Mouse (Mus musculus) spleen, embryonic (tissue): Measurements from ENCODE around the gene Usp29.
"Not testable (repeated sequence)": the region's sequence is repeated elsewhere in the genome, so short reads cannot be mapped to it uniquely, and the experiment has no call there.

ENCODE experiments used
- CTCF ChIA-PET: fragments of 350-600 bp; sonication (Branson Sonifier 250); formaldehyde crosslinking; loops from one replicate; lab custom pipeline; 2022; lab: Charles Lee

Gene Usp29

GRCm38 (mm10) chr7:6765240-6765639 is 34.9 kb downstream of the Usp29 start:
- CTCF ChIA-PET, result no interaction called here

- CTCF ChIA-PET, result no interaction called here
Observed at GRCm38 (mm10) chr7:6770286-6770685, 39.9 kb downstream of the Usp29 start.

- CTCF ChIA-PET, result not testable (repeated sequence)
Observed at GRCm38 (mm10) chr7:6773865-6774413, 43.6 kb downstream of the Usp29 start.

DNA sequence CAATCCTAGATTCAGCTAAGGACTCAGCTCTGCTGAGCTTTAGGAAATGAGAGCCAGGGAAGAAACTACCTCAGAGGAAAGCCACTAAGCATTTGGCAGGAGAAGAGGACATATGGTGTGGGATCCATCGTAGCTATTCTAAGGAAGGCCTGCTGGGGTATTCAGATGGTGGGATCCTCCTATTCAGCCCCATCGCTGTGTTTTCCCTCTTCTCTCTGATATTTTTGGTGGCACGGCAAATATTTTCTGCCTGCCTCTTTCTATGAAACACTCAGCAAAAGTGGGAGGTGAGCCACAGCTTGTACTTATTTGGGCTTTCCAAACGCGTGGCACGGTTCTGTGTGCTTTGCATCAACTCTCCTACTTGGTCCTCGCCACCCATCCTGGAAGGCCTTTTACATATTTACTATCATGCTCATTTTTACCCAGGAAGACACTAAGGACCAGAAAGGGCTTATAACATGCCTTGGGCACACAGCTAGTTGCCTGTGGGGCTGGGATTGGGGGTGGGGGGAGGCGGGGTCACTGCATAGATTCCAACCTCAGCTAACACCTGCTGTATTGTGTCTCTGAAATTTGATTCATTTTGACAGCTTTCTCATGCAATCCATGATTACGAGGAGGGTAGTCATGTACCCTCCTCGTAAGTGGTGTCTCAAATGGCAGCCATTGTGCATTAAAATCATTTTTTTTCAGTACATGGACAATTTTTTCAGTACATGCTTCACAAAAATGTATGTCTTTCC is 46.1 kb downstream of the Usp29 start:
- CTCF ChIA-PET, result no interaction called here

- CTCF ChIA-PET, result no interaction called here
Observed at GRCm38 (mm10) chr7:6777107-6777506, 46.7 kb downstream of the Usp29 start.

- CTCF ChIA-PET, result no interaction called here
Observed at GRCm38 (mm10) chr7:6777689-6778088, 47.3 kb downstream of the Usp29 start.

GRCm38 (mm10) chr7:6779172-6779571 is 48.8 kb downstream of the Usp29 start:
- CTCF ChIA-PET, result no interaction called here

- CTCF ChIA-PET, result no interaction called here
Observed at GRCm38 (mm10) chr7:6781541-6781940, 51.2 kb downstream of the Usp29 start.

DNA sequence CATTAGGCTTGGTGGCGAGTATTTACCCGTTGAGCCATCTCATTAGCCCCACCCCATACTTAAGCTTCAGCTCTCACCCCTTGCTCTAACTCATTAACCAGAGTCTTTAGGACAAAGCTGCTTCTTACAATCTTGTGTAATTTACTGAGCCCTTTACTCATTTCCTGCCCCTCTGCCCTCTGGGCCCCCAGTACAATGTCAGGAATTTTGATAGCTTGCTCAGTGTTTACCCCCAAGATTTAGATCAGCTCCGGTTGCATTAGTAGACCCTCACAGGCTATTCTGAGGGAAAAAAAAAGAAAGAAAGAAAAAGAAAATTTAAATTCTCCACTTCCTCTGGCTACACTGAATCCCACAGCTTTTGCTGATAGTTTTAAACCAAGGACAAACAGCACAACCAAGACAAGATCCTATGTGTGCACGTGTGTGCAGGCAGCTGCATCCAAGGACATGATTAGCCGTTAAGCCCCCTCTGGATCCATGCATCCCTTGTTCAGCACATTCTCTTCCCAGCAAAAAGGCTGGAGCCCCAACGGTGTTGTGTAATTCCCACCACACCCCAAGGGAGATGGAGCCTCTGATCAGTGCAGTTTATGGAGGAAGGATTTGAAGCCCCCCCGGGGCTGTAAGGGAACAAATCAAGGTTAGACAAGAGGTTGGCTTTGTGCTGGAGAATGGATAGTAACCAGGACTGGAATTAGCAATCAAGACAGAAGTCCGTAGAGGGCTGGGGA is 54.1 kb downstream of the Usp29 start:
- CTCF ChIA-PET, result no interaction called here

DNA sequence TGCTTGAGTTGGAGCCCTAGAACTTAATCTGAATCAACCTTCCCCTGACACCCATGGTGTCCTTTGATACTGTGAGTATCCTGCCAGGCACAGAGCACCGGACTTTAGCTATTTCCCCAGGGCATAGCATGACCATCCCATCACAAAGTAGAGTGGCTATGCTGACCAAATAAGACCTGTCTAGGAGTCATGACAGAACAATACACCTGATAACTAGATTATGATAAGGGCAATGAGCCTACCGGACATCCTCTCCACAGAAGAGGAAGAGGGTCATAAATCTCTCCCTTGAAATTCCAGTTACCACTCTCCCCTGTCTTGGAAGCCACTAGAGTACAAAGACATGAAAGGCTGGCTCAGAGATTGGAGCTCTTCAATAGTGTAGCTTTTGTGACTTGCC is 56.6 kb downstream of the Usp29 start:
- CTCF ChIA-PET, result interaction anchor here (0.6 kb wide), 1 partner anchor 31 kb away, joined by 3 read pairs; no protein-coding TSS in a partner anchor

DNA sequence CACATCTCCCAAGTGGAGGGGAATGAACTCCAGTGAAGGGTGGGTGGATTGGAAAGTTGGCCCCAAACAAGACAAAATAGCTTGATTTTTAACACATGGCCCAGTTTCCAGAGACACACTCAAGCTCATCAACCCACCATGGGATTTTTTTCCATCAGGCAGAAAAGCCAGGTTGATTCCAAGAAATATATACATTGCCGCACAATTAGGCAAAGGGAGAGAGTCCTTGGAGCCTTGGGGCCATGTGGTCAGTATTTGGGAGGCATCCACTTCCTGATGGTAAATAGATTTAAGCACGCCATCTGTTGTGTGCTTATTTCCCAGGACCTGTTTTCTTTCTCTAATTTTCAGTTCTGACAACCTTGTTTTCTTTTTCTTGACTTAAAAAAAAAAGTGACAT is 57.7 kb downstream of the Usp29 start:
- CTCF ChIA-PET, result no interaction called here

GRCm38 (mm10) chr7:6791286-6792065 is 61.1 kb downstream of the Usp29 start:
- CTCF ChIA-PET, result no interaction called here

- CTCF ChIA-PET, result no interaction called here
Observed at GRCm38 (mm10) chr7:6793240-6793639, 62.9 kb downstream of the Usp29 start.

DNA sequence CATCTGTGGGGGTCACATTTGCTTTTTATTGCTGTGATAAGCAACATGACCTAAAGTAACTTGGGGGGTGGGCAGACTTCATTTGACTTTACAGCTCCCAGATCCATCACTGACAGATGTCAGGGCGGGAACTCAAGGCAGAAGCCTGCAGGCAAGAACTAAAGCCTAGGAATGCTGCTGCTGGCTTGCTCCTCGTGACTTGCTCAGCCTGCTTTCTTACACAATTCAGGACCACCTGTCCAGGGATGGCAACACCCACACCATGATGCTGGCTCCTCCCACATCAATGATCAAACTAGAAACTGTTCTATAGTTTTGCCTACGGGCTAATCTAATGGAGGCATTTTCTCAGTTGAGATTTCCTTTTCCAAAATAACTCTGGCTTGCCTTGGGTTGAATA is 63.4 kb downstream of the Usp29 start:
- CTCF ChIA-PET, result no interaction called here

DNA sequence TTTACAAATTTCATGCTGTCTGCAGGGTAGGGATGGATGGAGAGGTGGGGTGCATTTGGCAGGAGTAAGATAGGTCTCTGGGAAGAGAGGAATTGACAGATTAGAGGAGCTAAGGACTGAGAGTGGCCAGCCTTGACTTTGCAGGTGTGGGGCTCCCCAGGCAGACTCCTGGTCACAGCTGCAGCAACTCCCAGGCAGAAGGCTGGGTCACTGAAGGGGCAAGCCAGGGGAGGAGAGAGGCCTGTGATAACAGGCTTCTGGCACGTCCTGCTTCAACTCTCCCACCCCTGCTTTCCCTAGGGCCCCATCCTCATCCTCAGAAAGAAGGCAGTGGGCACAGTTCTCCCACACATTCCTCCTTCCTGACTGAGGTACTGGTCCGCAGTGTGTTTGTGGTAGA is 67.0 kb downstream of the Usp29 start:
- CTCF ChIA-PET, result no interaction called here

DNA sequence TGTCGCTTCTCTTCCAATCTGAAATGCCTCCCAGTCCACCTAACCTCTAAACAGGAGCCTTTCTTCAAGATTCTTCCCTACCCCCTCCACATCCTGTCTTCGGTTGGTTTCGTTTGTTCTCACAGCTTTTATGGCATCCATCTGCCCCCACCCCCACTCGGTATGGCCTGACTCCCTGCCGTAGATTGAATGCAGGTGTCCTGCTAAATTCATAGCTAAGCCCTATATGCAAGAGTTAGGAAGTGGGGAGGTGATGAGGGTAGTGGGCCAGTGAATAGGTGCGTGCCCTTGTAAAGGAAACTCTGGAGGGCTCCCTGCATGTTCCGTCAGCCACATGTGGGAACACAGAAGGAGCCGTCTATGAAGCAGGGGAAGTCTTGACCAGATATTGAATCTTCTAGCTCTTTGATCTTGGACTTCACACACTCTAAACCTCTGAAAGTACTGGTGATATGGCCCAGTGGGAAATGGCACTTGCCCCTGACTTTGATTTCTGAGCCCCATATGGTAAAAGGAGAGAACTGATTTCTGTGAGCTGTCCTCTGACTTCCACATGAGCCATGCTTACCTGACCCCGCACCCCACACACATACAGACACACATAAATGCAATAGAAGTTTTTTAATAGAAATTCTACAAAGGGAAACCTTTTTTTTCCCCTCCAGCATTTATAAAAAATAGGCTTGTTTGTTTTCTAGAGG is 68.9 kb downstream of the Usp29 start:
- CTCF ChIA-PET, result no interaction called here

GRCm38 (mm10) chr7:6800586-6801441 is 70.4 kb downstream of the Usp29 start:
- CTCF ChIA-PET, result no interaction called here

- CTCF ChIA-PET, result no interaction called here
Observed at GRCm38 (mm10) chr7:6801642-6802041, 71.3 kb downstream of the Usp29 start.

DNA sequence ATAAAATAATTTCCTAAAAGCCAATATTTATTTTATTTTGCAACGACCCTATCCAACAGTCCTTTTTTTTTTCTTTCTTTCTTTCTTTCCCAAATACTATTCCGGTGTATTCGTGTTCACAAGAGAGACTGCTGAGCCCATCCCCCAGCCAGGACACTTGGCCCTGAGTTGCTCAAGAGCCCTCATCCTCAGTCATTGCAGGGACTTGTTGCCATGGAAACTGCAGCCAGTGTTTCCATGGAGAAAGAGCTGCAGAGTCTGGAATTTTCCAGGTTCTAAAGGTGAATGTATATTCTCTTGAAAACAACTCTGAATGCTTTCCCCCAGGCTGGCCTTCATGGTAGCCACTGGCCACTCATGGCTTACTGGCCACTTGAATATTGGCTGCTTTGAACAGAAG is 80.2 kb downstream of the Usp29 start:
- CTCF ChIA-PET, result no interaction called here

DNA sequence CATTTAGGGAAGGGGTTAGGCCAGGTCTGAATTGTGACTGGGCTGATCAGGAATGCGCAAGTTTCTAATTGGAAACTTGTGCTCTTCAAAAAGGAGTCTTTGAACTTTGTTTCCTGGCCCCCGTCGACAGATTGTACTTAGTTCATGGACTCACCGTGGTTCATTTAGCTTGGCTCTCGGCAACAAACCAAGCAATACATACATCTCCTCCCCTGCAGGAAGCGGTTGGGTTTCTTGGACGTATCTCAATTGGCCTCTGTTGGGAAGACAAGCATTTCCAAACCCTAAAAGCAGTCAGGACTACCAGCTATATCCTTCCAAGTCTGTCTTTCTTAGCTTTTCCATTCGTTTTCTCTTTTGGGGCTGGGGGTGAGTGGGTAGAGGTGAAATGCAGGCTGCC is 84.6 kb downstream of the Usp29 start:
- CTCF ChIA-PET, result no interaction called here
